Mouse (Mus musculus) myocyte (in vitro differentiated cells): ENCODE data around the gene Nectin1. TPM values are rescaled to one million over a fixed set of nuclear protein-coding genes. Genes with fewer than 3 reads are reported as not detected.

Experiments
- H3K27me3 ChIP-seq: one replicate; pipeline ENCODE4 v1.6.1; 2011; ENCODE audit not compliant: control insufficient read depth, insufficient read depth, insufficient read length
- H3K36me3 ChIP-seq: one replicate; pipeline ENCODE4 v1.6.1; 2011; ENCODE audit not compliant: control insufficient read depth, insufficient read depth
- H3K4me2 ChIP-seq: one replicate; pipeline ENCODE4 v1.6.1; 2011; ENCODE audit warnings: low read depth, control low read depth
- H3K4me3 ChIP-seq: one replicate; pipeline ENCODE4 v1.5.1; 2011; ENCODE audit warnings: mild to moderate bottlenecking, control low read depth, moderate library complexity
- H3K79me2 ChIP-seq: one replicate; pipeline ENCODE4 v1.6.1; 2011; ENCODE audit not compliant: control insufficient read depth, insufficient read depth
- H3ac ChIP-seq: one replicate; pipeline ENCODE4 v1.6.1; 2011; ENCODE audit not compliant: control insufficient read depth, insufficient read length
- CEBPB ChIP-seq: IDR thresholded peaks from 2 replicates; pipeline ENCODE4 v1.6.1; 2011; ENCODE audit warnings: mild to moderate bottlenecking, moderate library complexity; ENCODE audit not compliant: poor library complexity, insufficient read depth, severe bottlenecking
- E2F4 ChIP-seq: IDR thresholded peaks from one replicate; pipeline ENCODE4 v1.6.1; 2011; ENCODE audit warnings: mild to moderate bottlenecking, control low read depth, moderate library complexity; ENCODE audit not compliant: insufficient read depth
- MAX ChIP-seq: IDR thresholded peaks from one replicate; pipeline ENCODE4 v1.6.1; 2011; ENCODE audit warnings: low read depth, mild to moderate bottlenecking, control low read depth
- MYOD1 ChIP-seq, 3 experiments: IDR thresholded peaks; one replicate each; pipeline ENCODE4 v1.6.1; 2011; ENCODE audit warnings: control low read depth in 2 of 3, low read depth in 2 of 3, mild to moderate bottlenecking in 2 of 3, moderate library complexity in 1 of 3; ENCODE audit not compliant: insufficient read length in 2 of 3, control insufficient read depth in 1 of 3
- MYOG ChIP-seq, 3 experiments: IDR thresholded peaks; one replicate each; pipeline ENCODE4 v1.6.1; 2011; ENCODE audit warnings: control low read depth in 2 of 3, low read depth in 2 of 3, mild to moderate bottlenecking in 2 of 3; ENCODE audit not compliant: insufficient read length in 2 of 3, control insufficient read depth in 1 of 3, insufficient read depth in 1 of 3
- POLR2A ChIP-seq: IDR thresholded peaks from one replicate; pipeline ENCODE4 v1.6.1; 2011; ENCODE audit warnings: low read depth, mild to moderate bottlenecking, control low read depth, moderate library complexity; ENCODE audit not compliant: insufficient read length
- POLR2AphosphoS2 ChIP-seq: IDR thresholded peaks from one replicate; pipeline ENCODE4 v1.6.1; 2011; ENCODE audit warnings: low read depth, control low read depth; ENCODE audit not compliant: insufficient read length
- REST ChIP-seq: IDR thresholded peaks from one replicate; pipeline ENCODE4 v1.6.1; 2011; ENCODE audit warnings: mild to moderate bottlenecking, control low read depth, moderate library complexity; ENCODE audit not compliant: insufficient read depth, insufficient read length
- SRF ChIP-seq: IDR thresholded peaks from one replicate; pipeline ENCODE4 v1.6.1; 2011; ENCODE audit warnings: low read depth; ENCODE audit not compliant: control insufficient read depth, insufficient read length
- TCF12 ChIP-seq: IDR thresholded peaks from one replicate; pipeline ENCODE4 v1.6.1; 2011; ENCODE audit warnings: mild to moderate bottlenecking, control low read depth; ENCODE audit not compliant: poor library complexity, insufficient read depth, severe bottlenecking
- TCF3 ChIP-seq: IDR thresholded peaks from one replicate; pipeline ENCODE4 v1.6.1; 2011; ENCODE audit warnings: low read depth, control low read depth; ENCODE audit not compliant: insufficient read length
- USF1 ChIP-seq: IDR thresholded peaks from one replicate; pipeline ENCODE4 v1.6.1; 2011; ENCODE audit warnings: low read depth, mild to moderate bottlenecking, control low read depth, moderate library complexity
- polyA plus RNA-seq: library from polyadenylated mRNA; unstranded; fragments of >200 nt; fragmentation: generic; extraction: Trizol; gene quantifications from one replicate; pipeline ENCODE4 v1.2.1, GENCODE M21; 2012; ENCODE audit warnings: missing spikeins

The Nectin1 gene
- polyA plus RNA-seq, 1 experiment: 2.2 TPM

- no peak overlapping the region for H3ac ChIP-seq
- no peak for TF ChIP-seq CEBPB
Observed at GRCm38 (mm10) chr9:43773521-43773920, 29.7 kb downstream of the Nectin1 start.

GRCm38 (mm10) chr9:43774427-43774826 lies 30.6 kb downstream of the Nectin1 start:
- TF ChIP-seq TCF3 (no peak), CEBPB (no peak), TCF12 (no peak), E2F4 (no peak), POLR2A (no peak), POLR2AphosphoS2 (no peak), MYOG (IDR thresholded peaks at IDR 0.05; ENCODE audit: control insufficient read depth in 1 of 3, insufficient read depth in 1 of 3, insufficient read length in 2 of 3, low read depth in 2 of 3) (no peak), SRF (no peak), USF1 (no peak), MYOD1 (IDR thresholded peaks at IDR 0.05; ENCODE audit: control insufficient read depth in 1 of 3, insufficient read length in 2 of 3, low read depth in 2 of 3) (no peak), MAX (no peak), REST (no peak)
- H3K4me2 ChIP-seq: no peak overlapping the region
- H3K36me3 ChIP-seq: no peaks in the 10 kb centered on the region
- H3K27me3 ChIP-seq: no peaks in the 10 kb centered on the region
- no peaks in the 10 kb centered on the region for H3K79me2 ChIP-seq
- H3K4me3 ChIP-seq: no peak overlapping the region
- H3ac ChIP-seq: no peak overlapping the region

More at GRCm38 (mm10) chr9:43773521-43773920, 29.7 kb downstream of the Nectin1 start:
- Histone ChIP-seq H3K4me3 (no peak overlapping the region), H3K4me2 (no peak overlapping the region), H3K27me3 (no peaks in the 10 kb centered on the region), H3K79me2 (no peaks in the 10 kb centered on the region), H3K36me3 (no peaks in the 10 kb centered on the region)

- H3K79me2 ChIP-seq: no peaks in the 10 kb centered on the region
- no peaks in the 10 kb centered on the region for H3K36me3 ChIP-seq
- no peak for TF ChIP-seq USF1
- no peak for TF ChIP-seq SRF
- TF ChIP-seq MYOD1 (IDR thresholded peaks at IDR 0.05; ENCODE audit: control insufficient read depth in 1 of 3, insufficient read length in 2 of 3, low read depth in 2 of 3): no peak
- TF ChIP-seq TCF12: no peak
- no peak for TF ChIP-seq TCF3
- no peak for TF ChIP-seq POLR2AphosphoS2
- TF ChIP-seq REST: no peak
- TF ChIP-seq MAX: no peak
- no peak for TF ChIP-seq POLR2A
- TF ChIP-seq CEBPB: no peak
- TF ChIP-seq E2F4: no peak
- no peak for TF ChIP-seq MYOG (IDR thresholded peaks at IDR 0.05; ENCODE audit: control insufficient read depth in 1 of 3, insufficient read depth in 1 of 3, insufficient read length in 2 of 3, low read depth in 2 of 3)
- no peak overlapping the region for H3ac ChIP-seq
- H3K4me3 ChIP-seq: no peak overlapping the region
- no peaks in the 10 kb centered on the region for H3K27me3 ChIP-seq
- no peak overlapping the region for H3K4me2 ChIP-seq
Observed at GRCm38 (mm10) chr9:43776231-43776630, 32.4 kb downstream of the Nectin1 start.

- no peak for TF ChIP-seq TCF3
- no peak for TF ChIP-seq MAX
- no peak for TF ChIP-seq MYOD1 (IDR thresholded peaks at IDR 0.05; ENCODE audit: control insufficient read depth in 1 of 3, insufficient read length in 2 of 3, low read depth in 2 of 3)
- no peak for TF ChIP-seq TCF12
- no peak for TF ChIP-seq REST
- no peak for TF ChIP-seq SRF
- no peak for TF ChIP-seq POLR2AphosphoS2
- TF ChIP-seq E2F4: no peak
- no peak for TF ChIP-seq USF1
- no peak for TF ChIP-seq MYOG (IDR thresholded peaks at IDR 0.05; ENCODE audit: control insufficient read depth in 1 of 3, insufficient read depth in 1 of 3, insufficient read length in 2 of 3, low read depth in 2 of 3)
- no peak for TF ChIP-seq POLR2A
- TF ChIP-seq CEBPB: no peak
- Histone ChIP-seq H3K4me3 (no peak overlapping the region), H3K27me3 (no peaks in the 10 kb centered on the region), H3K36me3 (no peaks in the 10 kb centered on the region), H3K79me2 (no peaks in the 10 kb centered on the region), H3ac (no peak overlapping the region), H3K4me2 (no peak overlapping the region)
Observed at GRCm38 (mm10) chr9:43777362-43778360, 33.9 kb downstream of the Nectin1 start.

- no peak for TF ChIP-seq TCF12
- TF ChIP-seq MYOD1 (IDR thresholded peaks at IDR 0.05; ENCODE audit: control insufficient read depth in 1 of 3, insufficient read length in 2 of 3, low read depth in 2 of 3): no peak
- no peak for TF ChIP-seq SRF
- TF ChIP-seq MAX: no peak
- TF ChIP-seq CEBPB: no peak
- TF ChIP-seq MYOG (IDR thresholded peaks at IDR 0.05; ENCODE audit: control insufficient read depth in 1 of 3, insufficient read depth in 1 of 3, insufficient read length in 2 of 3, low read depth in 2 of 3): no peak
- TF ChIP-seq POLR2AphosphoS2: no peak
- TF ChIP-seq E2F4: no peak
- H3K4me3 ChIP-seq: no peak overlapping the region
- H3K4me2 ChIP-seq: no peak overlapping the region
- no peaks in the 10 kb centered on the region for H3K36me3 ChIP-seq
- no peaks in the 10 kb centered on the region for H3K27me3 ChIP-seq
- H3K79me2 ChIP-seq: no peaks in the 10 kb centered on the region
- no peak overlapping the region for H3ac ChIP-seq
Observed at GRCm38 (mm10) chr9:43780883-43781282, 37.1 kb downstream of the Nectin1 start.
